Mouse (Mus musculus): ENCODE measurements around the gene Csnk1e. TPM values are rescaled to one million over a fixed set of nuclear protein-coding genes. Genes with fewer than 3 reads are reported as not detected.
A peak's percentile ranks its signal among the peaks of the same experiment; 100 is the strongest.
"Not testable (repeated sequence)": the region's sequence is repeated elsewhere in the genome, so short reads cannot be mapped to it uniquely, and the experiment has no call there.

Csnk1e gene
- polyA plus RNA-seq, 1 experiment, result 62.7 TPM

DNA sequence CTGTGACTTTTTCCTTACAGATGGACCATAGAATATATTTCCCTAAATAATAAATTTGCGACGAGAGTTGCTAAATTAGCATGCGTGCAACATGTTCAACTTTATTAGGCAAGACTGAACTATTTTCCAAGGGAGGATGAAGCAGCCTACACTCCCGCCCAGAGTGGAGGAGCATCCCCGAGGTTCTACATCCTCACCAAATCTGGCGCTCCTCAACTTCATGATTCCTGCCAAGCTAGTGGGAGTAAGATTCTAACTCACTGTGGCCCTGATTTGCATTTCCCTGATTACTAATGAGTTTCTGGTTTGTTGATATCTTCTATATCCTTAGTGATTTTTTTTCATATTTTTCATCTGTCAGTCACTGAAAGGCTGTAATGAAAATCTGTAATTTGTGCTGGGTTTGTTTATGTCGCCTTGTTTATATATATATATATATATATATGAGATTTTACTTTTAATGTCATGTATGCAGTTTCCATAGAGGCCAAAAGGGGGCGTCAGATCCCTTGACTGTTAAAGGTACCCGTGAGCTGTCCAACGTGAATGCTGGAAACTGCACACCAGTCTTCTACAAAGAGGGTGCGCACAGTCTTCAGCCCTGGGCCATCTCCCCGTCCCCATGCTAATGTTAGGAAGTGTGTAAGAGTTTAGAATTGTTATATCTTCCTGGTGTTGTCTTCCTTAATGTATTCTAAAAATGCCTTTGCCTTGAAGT lies 18.4 kb upstream of the Csnk1e start:
- no peaks in the 10 kb centered on the region for H3K4me1 ChIP-seq (ENCODE audit: control insufficient read depth, insufficient read depth, low read length)
- no peak for TF ChIP-seq POLR2A (IDR thresholded peaks at IDR 0.05; ENCODE audit: low read depth, low read length)
- no peak for TF ChIP-seq CTCF (IDR thresholded peaks at IDR 0.05; ENCODE audit: borderline replicate concordance, insufficient read depth, low read length)
- no peak overlapping the region for H3K27ac ChIP-seq (ENCODE audit: insufficient read depth, low read length)
- no peak overlapping the region for H3K4me3 ChIP-seq (ENCODE audit: insufficient read depth, low read length)

DNA sequence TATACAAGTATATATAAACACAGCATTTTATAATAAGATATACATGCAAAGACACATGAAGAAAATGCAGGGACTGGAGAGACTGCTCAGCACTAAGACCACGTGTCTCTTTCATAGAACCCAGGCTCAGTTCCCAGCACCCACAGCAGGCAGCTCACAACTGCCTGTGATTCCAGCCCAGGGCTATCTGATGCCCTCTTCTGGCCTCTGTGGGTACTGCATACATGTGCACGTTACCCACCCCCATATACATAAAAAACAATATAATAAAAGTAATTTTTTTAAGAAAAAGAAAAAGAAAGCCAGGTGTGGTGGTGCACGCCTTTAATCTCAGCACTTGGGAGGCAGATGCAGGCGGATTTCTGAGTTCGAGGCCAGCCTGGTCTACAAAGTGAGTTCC lies 17.7 kb upstream of the Csnk1e start:
- TF ChIP-seq CTCF (IDR thresholded peaks at IDR 0.05; ENCODE audit: borderline replicate concordance, insufficient read depth, low read length) (no peak), POLR2A (IDR thresholded peaks at IDR 0.05; ENCODE audit: low read depth, low read length) (no peak)
- no peak overlapping the region for H3K27ac ChIP-seq (ENCODE audit: insufficient read depth, low read length)
- no peaks in the 10 kb centered on the region for H3K4me1 ChIP-seq (ENCODE audit: control insufficient read depth, insufficient read depth, low read length)
- no peak overlapping the region for H3K4me3 ChIP-seq (ENCODE audit: insufficient read depth, low read length)

DNA sequence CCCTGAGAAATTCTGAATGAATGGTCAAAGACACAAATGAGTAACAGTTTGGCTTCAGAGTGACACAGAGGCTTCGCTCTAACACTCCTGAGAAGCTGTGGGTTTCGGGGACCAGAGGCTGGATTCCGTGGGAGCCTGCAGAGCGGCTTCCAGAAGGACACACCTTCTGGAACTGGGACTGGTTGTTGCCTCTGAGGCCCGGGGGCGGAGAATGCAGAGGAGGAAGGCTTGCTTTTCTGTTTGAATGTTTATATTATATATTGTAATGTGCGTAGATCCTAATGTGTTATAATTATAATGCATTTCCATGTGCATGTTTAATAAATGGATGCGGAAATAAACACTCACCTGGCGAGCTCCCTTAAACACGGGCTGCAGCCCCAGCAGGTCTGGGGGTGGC lies 15.7 kb upstream of the Csnk1e start:
- no peak overlapping the region for H3K4me3 ChIP-seq (ENCODE audit: insufficient read depth, low read length)
- H3K4me1 ChIP-seq (ENCODE audit: control insufficient read depth, insufficient read depth, low read length), result no peaks in the 10 kb centered on the region
- TF ChIP-seq POLR2A (IDR thresholded peaks at IDR 0.05; ENCODE audit: low read depth, low read length), result no peak
- TF ChIP-seq CTCF (IDR thresholded peaks at IDR 0.05; ENCODE audit: borderline replicate concordance, insufficient read depth, low read length), result no peak
- H3K27ac ChIP-seq (ENCODE audit: insufficient read depth, low read length), result no peak overlapping the region

DNA sequence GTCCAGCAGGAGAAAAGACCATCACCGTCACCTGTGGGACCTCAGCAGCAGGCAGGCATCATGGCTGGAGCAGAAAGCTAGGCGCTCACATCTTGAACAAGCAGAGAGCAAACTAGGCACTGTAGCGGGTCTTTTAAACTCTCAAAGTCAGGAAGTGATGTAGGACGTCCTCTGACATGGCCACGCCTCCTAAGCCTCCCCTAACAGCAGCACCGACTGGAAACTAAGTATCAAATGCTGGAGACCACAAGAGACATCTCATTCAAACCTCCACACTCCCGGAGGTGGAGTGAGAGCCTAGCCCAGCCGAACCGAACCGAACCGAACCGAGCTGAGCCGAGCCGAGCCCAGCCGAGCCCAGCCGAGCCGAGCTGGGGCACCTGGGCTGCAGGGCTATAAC lies 15.2 kb upstream of the Csnk1e start:
- no peak overlapping the region for H3K4me3 ChIP-seq (ENCODE audit: insufficient read depth, low read length)
- no peak overlapping the region for H3K27ac ChIP-seq (ENCODE audit: insufficient read depth, low read length)
- H3K4me1 ChIP-seq (ENCODE audit: control insufficient read depth, insufficient read depth, low read length), result peaks cover 4% of the 10 kb centered on the region; the same call in 1 of the 2 replicates
- TF ChIP-seq POLR2A (IDR thresholded peaks at IDR 0.05; ENCODE audit: low read depth, low read length) (no peak), CTCF (IDR thresholded peaks at IDR 0.05; ENCODE audit: borderline replicate concordance, insufficient read depth, low read length) (no peak)

DNA sequence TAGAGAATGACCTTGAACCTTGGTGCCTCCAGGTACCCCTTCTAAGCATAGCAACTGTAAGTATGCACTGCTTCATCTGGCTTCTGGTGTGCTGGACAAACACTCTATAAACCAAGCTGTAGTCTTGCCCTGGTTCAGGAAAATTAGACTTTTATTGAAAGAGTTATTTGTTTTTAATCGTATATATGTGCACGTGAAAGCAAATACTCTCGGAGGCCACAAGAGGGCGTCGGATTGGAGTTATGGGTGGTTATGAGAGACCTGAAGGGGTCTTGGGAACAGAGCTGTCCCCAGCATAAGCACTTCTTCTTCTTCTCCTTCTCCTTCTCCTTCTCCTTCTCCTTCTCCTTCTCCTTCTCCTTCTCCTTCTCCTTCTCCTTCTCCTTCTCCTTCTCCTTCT lies 14.2 kb upstream of the Csnk1e start:
- peaks cover 8% of the 10 kb centered on the region; the same call in 1 of the 2 replicates for H3K4me1 ChIP-seq (ENCODE audit: control insufficient read depth, insufficient read depth, low read length)
- no peak overlapping the region for H3K27ac ChIP-seq (ENCODE audit: insufficient read depth, low read length)
- TF ChIP-seq CTCF (IDR thresholded peaks at IDR 0.05; ENCODE audit: borderline replicate concordance, insufficient read depth, low read length), result no peak
- TF ChIP-seq POLR2A (IDR thresholded peaks at IDR 0.05; ENCODE audit: low read depth, low read length), result no peak
- H3K4me3 ChIP-seq (ENCODE audit: insufficient read depth, low read length), result no peak overlapping the region

DNA sequence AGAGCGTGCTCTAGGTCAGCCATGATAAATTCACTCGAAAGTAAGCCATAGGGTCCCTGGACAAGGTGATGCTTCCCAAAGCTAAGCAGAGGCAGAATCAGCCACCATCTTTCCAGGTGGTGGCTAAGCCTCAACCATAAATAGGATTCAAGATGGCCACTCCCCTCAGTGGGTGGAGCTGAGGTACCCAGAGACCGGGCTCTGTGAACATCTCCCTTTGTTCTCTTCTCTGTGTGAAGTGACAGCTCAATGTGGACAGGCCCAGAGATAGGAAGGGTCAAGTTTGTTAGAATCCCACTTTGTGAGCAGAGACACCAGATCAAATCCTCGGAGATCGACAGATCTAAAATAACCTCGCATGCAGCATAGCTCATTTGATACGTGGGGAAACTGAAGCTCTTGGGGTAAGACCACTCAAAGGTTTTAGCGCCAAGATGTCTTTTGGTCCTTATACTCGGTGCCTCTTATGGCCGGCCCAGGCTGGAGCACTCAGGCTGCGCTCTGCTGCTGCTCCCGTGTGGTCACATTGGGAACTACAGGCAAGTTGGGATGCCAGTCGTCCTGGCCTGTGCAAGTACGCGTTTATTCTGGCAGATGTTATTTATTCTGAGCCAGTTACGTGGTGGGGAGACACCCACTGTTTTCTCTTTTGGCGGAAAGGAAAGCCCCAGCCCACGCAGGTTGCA lies 11.4 kb upstream of the Csnk1e start:
- TF ChIP-seq CTCF (IDR thresholded peaks at IDR 0.05; ENCODE audit: borderline replicate concordance, insufficient read depth, low read length) (peak; percentile 99), POLR2A (IDR thresholded peaks at IDR 0.05; ENCODE audit: low read depth, low read length) (no peak)
- H3K4me1 ChIP-seq (ENCODE audit: control insufficient read depth, insufficient read depth, low read length), result peaks cover 11% of the 10 kb centered on the region; the same call in 1 of the 2 replicates
- no peak overlapping the region for H3K27ac ChIP-seq (ENCODE audit: insufficient read depth, low read length)
- no peak overlapping the region for H3K4me3 ChIP-seq (ENCODE audit: insufficient read depth, low read length)

DNA sequence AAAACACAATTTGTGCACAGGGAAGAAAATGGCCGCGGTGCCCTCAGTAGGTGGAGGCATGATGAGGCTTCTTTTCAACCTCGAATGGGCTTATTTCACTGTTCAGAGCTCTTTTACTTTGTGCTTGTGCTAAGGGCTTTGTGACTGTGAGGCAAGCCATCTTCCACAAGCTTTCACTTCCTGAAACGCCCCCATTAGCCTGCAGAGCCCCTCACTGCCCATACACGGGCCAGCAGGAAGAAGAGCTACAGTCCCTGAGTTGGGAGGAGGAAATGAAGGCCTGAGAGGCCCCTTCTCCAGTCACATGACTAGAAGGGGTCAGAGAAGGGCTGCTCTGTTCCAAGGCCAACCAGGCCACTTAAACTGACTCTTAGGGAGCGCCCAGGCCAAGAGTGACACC lies 1.2 kb upstream of the Csnk1e start:
- TF ChIP-seq POLR2A (IDR thresholded peaks at IDR 0.05; ENCODE audit: low read depth, low read length), result no peak
- no peak for TF ChIP-seq CTCF (IDR thresholded peaks at IDR 0.05; ENCODE audit: borderline replicate concordance, insufficient read depth, low read length)
- Histone ChIP-seq H3K4me1 (ENCODE audit: control insufficient read depth, insufficient read depth, low read length) (0 out of 2 replicates have a peak, but pooled peaks cover 3% of the 10 kb centered on the region), H3K27ac (ENCODE audit: insufficient read depth, low read length) (no peak overlapping the region), H3K4me3 (ENCODE audit: insufficient read depth, low read length) (no peak overlapping the region)

DNA sequence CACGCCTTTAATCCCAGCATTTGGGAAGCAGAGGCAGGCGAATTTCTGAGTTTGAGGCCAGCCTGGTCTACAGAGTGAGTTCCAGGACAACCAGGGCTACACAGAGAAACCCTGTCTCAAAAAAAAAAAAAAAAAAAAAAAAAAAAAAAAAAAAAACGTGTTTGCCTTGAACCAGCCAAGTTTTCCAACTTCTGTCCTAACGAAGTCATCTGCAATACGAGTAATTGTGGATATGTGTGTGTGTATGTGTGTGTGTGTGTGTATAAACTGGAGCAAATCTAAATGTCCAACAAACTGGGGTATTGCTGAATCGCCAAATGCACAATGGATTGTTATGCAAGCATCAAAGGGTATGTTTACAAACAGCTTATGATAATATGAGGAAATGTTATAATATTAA lies 738 bp upstream of the Csnk1e start:
- not testable (repeated sequence) for H3K4me1 ChIP-seq (ENCODE audit: control insufficient read depth, insufficient read depth, low read length); H3K4me3 ChIP-seq (ENCODE audit: insufficient read depth, low read length); H3K27ac ChIP-seq (ENCODE audit: insufficient read depth, low read length)

DNA sequence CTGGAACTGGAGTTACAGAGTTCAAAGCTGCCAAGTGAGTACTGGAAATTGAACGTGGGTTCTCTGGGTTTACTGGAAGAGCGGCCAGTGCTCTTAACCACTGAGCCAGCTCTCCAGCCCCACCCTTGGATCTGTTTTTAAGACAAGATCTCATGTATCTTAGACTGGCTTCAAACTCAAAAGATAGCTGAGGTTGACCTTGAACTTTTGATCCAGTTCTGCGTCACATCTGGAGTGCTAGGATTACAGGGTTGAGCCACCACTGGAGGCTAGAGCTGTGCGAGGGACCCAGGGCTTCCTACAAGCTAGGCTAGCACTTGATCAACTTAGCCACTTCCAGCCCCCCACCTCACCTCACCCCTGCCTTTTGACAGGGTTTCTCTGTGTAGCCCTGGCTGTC lies 1.5 kb downstream of the Csnk1e start:
- Histone ChIP-seq H3K4me1 (ENCODE audit: control insufficient read depth, insufficient read depth, low read length) (0 out of 2 replicates have a peak, but pooled peaks cover 3% of the 10 kb centered on the region), H3K4me3 (ENCODE audit: insufficient read depth, low read length) (no peak overlapping the region), H3K27ac (ENCODE audit: insufficient read depth, low read length) (no peak overlapping the region)
- TF ChIP-seq POLR2A (IDR thresholded peaks at IDR 0.05; ENCODE audit: low read depth, low read length) (no peak), CTCF (IDR thresholded peaks at IDR 0.05; ENCODE audit: borderline replicate concordance, insufficient read depth, low read length) (no peak)

DNA sequence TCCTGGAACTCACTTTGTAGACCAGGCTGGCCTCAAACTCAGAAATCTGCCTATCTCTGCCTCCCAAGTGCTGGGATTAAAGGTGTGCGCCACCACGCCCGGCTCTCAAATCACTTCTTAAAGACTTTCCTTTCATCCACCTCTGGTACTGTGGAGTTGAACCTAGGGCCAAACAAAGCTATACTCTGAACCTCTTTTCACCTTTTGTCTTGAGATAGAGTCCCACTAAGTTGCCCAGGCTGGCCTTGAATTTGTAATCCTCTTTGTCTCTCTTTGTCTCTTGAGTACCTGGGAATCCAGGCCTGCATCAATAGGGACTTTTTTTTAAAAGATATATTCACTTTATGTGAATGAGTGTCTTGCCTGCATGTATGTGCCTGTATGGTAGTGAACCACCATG lies 7.3 kb downstream of the Csnk1e start:
- TF ChIP-seq CTCF (IDR thresholded peaks at IDR 0.05; ENCODE audit: borderline replicate concordance, insufficient read depth, low read length) (no peak), POLR2A (IDR thresholded peaks at IDR 0.05; ENCODE audit: low read depth, low read length) (no peak)
- no peaks in the 10 kb centered on the region for H3K4me1 ChIP-seq (ENCODE audit: control insufficient read depth, insufficient read depth, low read length)
- H3K4me3 ChIP-seq (ENCODE audit: insufficient read depth, low read length), result no peak overlapping the region
- no peak overlapping the region for H3K27ac ChIP-seq (ENCODE audit: insufficient read depth, low read length)

Measured in embryonic fibroblast, embryonic 13.5 days (primary cell).